Mouse (Mus musculus) lung, postnatal 0 days (tissue): Measurements from ENCODE around the gene Pdzrn3.

Source experiments
- CTCF ChIP-seq: IDR thresholded peaks from 2 replicates; pipeline ENCODE4 v1.5.1; 2016; ENCODE audit warnings: antibody characterized with exemption, mild to moderate bottlenecking
- EP300 ChIP-seq: IDR thresholded peaks from 2 replicates; pipeline ENCODE4 v1.6.1; 2016; ENCODE audit warnings: antibody characterized with exemption, mild to moderate bottlenecking, control low read depth

DNA sequence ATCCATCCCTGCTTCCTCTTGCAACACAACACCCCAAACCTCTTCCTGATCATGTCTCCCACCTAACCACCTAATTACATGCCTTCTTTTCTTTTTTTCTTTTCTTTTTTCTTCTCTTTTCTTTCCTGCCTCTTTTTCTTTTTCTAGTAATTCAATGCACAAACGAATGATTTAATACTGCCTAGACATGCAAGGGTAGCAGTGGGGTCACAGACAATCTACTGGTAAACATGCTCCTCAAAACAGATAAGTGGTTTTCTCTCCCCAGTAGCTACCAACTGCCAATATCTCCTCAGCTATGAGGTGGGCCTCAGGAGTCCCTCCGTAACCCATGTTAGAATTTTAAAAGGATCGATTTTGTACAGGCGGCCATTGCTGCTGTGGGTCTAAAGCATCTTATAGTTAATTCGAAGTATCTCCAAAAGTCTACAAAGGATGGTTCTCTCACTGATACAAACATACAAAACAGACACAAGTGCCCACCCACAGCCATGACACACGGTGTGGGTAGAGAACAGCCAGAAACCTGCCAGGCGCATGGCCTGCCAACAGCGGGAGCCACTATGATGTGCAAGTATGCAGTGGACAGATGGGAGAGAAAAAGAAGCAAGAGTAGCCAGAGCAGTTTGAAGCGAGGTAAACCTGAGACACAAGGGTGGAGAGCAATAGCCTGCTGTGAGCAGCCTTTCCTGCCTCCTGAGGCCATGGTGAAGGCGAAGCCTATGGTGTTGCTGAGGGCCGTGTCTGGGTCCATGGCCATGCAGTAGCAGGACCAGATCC, 73.5 kb downstream of the Pdzrn3 start:
- TF ChIP-seq CTCF: no peak
- no peak for TF ChIP-seq EP300
